Mouse (Mus musculus): ENCODE results near the gene Gtpbp1.
A peak's percentile ranks its signal among the peaks of the same experiment; 100 is the strongest.

Gtpbp1 gene

DNA sequence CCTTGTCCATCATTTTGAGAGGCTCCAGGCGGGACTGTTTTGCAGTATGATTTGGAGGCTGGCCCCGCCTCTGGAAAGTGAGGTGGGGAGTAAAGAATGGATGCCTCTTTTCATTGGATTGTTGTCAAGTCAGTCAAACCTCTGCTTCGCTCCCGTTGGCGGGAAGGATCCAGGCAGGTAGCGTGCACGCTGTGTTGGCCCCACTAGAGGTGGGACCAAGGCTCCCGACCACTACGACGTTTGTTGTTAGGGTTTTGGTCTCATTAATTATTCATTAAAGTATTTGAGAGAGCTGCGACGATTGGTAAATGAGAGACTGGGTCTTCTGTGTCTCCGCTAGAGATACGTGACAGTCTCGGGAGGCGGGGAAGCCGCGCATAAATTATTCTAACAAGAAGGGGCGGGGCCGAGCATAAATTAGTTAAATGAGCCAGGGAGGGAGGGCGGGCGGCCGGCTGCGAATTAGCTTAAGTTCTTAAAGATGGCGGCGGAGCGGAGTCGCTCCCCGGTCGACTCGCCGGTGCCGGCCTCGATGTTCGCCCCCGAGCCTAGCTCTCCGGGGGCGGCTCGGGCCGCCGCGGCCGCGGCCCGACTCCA, at the start of gene Gtpbp1:
Gtpbp1 (plus strand) TSS at position 420 of the 597 bp plus-strand sequence.
- peak; percentile 98 to 99 for DNase-seq

DNA sequence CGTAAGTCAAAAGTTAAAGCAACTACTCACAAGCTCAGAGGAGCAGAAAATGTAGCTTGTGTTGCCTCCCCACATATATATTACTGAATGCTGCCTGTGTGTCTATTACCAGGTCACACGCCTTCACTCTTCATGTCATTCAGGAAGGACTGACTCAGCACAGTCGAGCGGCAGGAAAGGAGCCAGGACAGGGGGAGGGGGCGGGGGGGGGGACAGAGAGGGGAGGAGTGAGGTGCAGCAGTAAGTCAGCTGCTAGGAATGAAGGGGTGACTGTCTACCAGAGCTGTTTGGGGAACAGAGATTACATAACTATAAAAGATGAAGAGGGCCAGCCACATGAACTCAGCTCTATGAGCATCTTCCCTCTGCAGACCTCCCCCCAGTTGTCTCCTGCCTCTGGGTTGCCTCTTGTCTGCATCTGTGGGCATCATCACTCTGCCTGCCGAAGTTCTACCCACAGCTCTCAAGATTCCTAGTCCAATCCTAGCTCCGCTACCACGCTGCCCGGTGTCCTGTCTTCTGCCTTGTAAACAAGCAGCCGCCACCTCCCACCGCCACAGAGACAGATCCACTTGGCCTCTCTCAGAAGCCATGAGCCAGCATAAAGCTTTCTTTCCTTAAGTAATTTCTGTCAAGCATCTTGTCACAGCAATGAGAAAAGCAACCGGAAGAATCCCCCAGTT, 49.4 kb upstream of the Gtpbp1 start:
- DNase-seq = no peak

DNA sequence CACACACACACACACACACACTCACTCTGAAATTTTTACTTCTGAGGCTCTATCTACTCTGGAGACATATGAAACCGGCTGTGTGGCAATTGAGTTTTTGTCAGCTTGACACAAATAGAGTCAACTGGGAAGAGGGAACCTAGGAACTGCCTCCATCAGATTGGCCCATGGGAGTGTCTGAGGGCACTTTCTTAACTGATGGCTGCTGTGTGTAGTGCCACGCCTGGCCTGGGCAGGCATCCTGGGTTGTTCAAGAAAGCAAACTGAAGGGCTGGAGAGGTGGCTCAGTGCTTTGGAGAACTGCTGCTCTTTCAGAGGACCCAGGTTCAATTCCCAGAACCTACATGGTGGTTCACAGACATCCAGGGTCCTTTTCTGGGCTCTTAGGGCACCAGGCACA, 45.2 kb upstream of the Gtpbp1 start:
- DNase-seq = no peak

DNA sequence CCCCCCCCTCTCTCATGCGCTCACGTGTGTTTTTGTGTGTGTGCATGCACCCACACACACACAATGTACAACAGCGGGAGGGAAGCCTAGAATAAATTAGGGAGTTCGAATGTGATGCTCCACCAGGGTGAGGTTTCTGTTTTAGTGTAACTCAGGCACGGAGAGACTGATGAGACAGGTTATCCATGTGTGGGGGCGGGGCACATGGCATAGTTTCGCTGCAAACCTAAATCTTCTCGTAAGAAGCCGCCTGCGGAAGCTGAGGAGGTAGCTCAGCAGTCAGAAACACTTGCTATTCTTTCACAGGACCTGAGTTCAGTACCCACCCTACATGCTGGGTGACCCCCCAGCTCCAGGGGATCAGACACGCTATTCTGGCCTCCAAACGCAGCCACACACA, 42.5 kb upstream of the Gtpbp1 start:
- no peak for DNase-seq

DNA sequence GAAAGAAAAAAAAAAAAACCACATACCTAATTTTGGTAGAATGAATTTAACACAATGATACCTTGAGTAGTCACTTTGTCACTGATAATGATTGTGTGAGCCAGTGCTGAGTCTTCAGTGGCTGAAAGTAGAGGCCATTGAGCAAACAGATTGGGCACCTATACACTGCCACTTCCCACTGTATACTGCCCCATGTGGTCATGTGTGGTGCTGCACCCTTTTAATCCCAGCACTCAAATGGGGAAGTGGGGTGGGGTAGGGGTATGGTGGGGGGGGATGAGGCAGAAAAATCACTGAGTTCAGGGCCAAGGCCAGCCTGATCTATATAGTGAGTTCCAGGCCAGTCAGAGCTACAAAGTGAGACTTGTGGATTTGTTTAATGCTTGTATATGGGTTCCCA, 40.1 kb upstream of the Gtpbp1 start:
- peak; percentile 55 to 81 for DNase-seq

DNA sequence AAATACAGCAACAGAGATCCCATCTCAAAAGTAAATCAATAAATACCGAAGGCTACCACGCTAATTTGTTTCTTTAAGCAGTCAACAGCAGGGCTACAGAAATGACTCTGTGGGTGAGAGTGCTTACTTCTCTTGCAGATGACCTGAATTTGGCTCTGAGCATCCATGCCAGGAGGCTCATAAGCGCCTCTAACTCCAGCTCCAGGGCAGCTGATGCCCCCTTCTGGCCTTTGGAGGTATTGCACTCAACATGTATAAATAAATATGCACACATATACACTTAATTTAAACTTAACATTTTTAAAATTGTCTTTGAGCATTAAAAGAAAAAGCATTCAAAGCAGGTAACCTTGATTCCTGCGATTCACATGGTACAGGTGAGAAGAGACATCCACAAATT, 39.2 kb upstream of the Gtpbp1 start:
- peak; percentile 38 to 63 for DNase-seq

DNA sequence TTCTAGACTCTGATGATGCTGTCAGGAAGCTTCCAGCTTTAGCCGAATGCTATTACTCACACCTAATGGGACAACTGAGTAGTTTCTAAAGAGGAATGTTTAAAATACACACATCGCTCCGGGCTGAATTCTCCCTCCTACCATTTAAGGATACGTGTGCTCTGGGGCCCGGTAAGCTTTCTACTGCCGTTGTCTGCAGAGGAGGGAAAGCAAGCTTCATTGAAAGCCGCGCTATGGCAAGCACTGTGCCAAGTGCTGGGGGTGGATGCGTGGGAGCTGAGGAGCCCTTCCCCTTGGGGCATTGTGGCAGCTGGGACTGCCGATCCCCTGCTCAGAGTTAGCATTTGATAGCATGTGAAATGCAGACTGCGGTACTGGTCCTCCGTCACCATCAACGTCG, 34.2 kb upstream of the Gtpbp1 start:
- DNase-seq = no peak

DNA sequence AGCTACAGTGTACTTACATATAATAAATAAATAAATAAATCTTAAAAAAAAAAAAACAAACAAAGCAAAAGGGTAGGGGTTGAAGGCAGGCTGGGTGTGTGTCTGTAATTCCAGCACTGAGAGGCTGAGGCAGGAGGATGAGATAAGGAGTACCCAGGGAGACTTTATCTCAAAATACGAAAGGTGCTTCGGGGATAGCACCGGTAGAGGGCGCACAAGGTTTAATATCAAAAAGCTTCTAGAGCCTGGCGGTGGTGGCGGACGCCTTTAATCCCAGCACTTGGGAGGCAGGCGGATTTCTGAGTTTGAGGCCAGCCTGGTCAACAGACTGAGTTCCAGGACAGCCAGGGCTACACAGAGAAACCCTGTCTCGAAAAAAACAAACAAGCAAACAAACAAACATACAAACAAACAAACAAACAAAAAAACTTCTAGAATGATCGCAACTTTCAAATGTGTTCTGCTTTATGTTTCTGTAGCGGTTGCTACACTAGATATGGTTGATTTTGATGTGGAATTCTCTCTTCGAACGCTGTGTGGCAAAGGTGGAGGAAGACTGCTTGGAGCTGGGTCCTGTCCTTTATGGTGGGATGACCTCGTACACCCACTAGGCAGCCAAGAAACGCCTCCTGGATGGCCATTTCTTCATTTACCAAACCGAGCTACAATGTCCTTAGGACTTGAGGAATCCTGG, 32.7 kb upstream of the Gtpbp1 start:
- peak; percentile 92 to 96 for DNase-seq

DNA sequence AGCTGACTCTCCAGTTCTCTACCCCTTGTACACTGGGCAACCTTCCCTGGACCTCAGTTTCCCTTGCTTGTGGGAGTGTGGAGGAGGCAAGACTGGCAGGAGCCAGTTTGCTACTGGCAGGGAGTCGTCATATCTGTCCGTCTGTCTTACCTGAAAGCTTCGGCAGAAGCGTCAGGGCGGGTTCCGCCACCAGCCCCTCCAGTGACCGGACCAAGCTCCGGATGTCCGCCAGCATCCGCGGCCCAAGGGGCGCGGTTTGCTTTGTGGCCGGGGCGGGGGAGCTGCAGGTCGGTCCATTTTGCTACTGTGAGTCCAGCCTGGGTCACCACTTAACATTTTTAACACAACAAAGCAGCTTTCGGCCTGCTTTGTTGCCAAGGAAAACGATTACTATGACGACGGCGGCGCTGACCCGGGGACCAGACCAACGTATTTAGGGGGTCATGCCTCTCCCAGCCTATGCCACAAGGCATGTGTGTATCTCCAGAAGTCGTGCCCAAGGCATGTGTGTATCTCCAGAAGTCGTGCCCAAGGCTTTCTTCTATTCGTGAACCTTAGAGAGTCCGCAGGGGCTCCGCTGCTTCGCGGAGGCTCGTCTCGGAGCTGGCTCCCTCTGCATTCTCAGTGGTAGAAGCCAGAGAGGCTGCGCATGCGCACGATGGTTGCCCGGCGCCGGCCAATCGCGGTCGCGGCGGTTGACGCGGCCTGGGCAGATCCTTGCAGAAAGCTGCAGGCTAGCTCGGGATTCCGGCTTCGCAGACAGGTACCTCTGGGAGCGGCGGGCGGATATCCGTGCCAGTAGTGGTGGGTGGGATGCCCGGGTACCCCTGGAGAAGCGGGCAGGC, 31.9 kb upstream of the Gtpbp1 start, which contains the start of the genes Fam227a and Cby1:
Fam227a (minus strand) TSS at position 426 of the 845 bp plus-strand sequence.
Cby1 (plus strand) TSS at position 669 of the 845 bp plus-strand sequence.
- peak; percentile 98 for DNase-seq

DNA sequence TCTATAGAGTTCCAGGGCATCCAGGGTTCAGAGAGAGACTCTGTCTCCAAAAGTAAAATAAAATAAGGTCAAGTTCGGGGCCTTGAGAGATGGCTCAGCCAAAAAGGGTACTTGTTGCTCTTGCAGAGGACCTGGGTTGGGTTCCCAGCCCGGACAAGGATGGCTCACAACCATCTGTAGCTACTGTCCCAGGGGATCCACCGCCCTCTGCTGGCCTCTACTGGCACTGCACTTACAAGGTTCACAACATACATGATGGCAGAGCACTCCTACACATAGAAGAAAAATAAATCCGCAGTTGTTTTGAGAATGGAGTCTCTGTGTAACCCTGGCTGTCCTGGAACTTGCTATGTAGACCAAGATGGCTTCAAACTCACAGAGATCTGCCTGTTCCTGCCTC, 28.8 kb upstream of the Gtpbp1 start:
- peak; percentile 42 to 73 for DNase-seq

DNA sequence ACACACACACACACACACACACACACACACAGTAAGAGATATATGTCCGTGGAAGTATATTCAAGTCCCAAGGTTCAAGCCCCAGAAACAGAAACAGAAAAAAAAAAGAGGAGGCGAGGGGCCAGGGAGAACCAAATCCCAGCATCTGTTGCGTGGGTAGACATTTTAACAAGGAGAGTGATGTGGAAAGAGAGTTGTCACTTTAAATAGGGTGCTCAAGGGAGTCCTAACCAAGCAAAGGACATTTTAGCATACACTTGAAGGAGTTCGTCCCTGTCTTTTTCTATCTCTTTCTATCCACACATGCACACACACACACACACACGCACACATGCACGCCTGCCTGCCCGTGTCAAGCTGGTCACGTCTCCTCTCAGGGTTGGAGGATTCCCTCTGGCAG, 26.0 kb upstream of the Gtpbp1 start:
- DNase-seq = no peak

DNA sequence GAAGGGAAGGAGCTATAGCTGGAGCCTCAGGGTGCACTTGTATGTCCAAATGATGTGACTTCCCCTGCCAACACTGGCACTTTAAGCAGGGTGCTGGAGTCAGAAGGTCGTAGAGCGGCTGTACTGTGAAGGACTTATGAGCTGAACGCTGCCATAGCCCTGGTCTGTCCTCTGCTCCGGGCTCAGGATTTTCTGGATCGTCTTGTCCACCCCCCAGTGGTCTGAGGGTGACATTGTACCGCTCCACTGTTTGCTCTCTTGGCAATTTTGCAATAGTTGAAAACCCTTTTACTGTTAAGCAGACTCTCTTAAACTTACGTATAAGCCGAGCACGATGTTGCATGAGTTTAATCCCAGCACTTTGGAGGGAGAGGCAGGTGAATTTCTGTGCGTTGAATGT, 21.4 kb upstream of the Gtpbp1 start:
- no peak for DNase-seq

DNA sequence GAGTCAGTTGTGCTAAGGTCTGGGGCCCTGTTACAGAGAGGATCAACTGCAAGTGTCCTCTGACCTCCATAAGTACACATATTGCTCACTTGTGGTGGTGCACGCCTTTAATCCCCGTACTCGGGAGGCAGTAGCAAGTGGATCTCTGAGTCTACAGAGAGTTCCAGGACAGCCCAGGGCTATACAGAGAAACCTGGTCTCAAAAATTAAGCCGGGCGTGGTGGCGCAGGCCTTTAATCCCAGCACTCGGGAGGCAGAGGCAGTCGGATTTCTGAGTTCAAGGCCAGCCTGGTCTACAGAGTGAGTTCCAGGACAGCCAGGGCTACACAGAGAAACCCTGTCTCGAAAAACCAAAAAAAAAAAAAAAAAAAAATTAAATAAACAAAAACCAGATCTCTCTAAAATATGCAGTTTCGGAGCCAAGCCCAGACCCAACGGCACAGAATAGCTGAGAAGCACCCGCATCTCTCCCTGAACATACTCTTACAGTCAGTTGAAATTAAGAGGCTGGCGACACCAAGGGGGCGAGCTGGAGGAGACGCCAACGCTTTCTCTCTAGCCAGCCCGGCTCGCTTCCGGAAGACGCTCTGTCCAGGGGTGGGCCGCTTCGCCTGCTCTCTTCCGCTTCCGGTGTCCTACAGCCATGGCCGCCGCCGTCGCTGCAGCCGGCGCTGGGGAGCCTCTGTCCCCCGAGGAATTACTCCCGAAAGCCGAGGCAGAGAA, 20.2 kb upstream of the Gtpbp1 start, which contains the start of gene Tomm22:
Tomm22 (plus strand) TSS at position 613 of the 723 bp plus-strand sequence.
- peak; percentile 91 for DNase-seq

DNA sequence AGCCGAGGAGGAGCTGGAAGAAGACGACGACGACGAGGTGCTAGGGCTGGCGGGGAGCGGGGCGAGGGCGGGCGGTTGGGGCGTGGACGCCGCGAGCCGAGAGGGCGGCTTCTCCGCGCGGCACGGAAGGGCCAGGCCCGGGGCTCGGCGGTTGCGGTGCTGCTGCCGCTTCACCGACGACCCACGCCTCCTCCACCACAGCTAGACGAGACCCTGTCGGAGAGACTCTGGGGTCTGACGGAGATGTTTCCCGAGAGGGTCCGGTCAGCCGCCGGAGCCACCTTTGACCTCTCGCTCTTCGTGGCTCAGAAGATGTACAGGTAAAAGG, 19.7 kb upstream of the Gtpbp1 start:
- DNase-seq = no peak

DNA sequence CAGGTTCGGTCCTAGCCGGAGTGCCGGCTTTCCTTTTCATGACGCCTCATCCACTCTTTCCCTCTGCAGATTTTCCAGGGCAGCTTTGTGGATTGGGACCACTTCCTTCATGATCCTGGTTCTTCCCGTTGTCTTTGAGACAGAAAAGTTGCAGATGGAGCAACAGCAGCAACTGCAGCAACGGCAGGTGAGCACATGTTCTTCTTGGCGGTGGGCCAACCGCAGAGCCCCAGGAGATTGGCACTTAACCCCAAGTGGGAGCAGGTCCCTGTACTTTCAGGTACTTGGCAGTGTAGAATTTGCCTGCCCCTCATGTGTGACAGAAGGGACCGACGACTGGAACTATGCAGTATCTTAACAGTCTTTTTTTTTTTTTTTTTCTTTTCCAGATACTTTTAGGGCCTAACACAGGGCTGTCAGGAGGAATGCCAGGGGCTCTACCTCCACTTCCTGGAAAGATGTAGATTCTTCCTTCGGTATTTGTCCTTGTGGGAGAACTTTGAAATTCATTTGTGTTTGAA, 18.8 kb upstream of the Gtpbp1 start:
- peak in 1 of 2 experiments; percentile 47 for DNase-seq

DNA sequence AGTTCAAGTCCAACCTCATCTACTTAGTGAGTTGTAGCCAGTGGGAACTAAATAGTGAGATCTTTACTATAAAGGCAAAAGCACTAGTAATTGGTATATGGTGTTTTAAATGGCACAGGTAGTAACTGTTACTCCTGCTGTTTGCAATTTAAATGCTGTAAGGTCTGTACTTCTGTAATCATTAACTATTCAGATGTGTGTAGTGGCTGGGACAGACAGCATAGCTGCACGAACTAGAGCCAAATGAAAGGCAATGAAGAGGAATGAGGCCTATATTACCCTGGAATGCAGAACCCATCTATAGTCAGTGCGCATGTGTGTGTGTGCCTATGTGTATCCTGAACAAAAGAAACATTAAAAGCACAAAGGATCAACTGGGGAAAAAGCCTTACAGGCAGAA, 12.7 kb upstream of the Gtpbp1 start:
- DNase-seq = no peak

DNA sequence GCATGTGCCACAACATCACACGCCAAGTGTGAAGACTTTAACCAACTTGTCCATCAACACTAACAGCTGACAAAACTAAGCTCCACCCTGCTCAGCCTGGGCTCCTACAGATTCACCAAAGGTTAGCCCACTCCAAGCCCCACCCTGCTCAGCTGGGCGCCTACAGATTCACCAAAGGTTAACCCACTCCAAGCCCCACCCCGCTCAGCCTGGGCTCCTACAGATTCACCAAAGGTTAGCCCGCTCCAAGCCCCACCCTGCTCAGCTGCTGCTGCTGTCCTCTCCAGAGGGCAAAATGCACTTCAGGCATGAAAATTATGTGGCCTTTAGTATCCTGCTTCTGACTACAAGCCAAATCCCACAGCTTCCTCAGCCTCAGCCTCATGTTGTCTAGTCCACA, 8.7 kb upstream of the Gtpbp1 start:
- no peak for DNase-seq

DNA sequence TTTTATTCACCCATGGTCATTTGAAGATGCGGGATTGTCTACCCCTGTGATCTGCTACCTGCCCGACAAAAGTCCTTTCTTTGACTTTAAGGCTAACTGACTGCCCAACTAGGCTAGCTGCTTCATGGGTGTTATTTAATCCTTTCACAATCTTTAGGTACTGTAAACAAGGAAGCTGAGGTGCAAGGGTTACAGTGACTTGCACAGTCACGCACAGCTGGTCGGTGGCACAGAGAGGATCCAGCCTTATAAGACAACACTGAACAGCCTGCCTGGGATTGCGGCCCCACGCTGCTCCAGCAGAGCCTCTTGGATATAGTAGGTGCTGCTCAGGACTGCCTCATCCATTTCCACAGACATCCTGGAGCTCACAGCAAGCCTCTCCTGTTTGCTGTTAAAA, 7.5 kb upstream of the Gtpbp1 start:
- DNase-seq = no peak

DNA sequence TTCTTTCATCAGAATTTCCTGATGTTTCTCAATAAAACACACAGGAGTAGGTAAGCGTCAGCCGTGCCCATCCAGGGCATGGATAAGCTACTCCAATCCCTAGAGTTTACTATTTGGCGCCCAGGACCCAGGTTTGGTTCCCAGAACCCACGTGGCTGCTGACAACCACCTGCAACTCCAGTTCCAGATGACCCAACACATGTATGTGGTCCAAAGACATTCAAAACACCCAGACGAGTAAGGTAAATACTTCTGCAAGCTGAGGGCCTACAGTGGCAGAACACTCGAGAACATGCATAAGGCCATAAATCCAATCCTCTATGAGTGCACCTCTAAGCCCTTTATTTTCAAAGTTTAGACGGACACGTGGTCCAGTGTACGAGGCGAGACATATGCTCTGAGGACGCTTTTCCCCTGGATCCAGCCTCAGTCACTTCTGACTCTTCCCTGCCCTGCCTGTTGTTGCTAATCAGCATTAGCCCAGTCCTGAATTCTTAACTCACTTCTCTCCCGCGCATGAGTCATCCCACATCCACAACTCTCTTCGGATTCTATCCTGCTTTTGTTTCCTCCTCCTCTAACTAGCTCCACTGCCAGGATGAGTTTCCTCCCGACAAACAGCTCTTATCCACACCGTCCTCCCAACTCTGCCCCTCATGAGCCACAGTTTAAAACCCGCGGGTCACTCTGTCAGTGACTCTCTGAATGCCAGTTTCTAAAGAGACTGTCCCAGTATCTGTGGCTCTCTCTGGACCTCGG, 6.8 kb upstream of the Gtpbp1 start:
- no peak for DNase-seq

DNA sequence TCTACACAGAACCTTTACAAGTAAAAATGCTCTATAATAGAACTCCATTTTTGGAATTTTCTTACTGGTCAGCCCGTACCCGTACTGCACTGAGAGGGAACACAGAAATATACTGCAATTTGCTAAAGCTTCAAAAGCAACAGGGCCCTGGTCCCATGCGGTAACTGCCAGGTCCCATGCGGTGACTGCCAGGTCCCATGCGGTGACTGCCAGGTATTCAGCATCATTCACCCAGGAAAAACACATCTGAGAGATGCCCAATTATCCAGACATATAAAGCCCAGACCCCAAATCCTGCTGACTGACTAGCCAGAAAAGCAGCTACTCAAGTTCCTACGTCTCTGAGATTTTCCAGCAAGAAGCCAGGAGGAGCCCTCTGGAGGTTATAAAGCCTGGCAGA, 6.0 kb upstream of the Gtpbp1 start:
- peak; percentile 47 to 63 for DNase-seq

DNA sequence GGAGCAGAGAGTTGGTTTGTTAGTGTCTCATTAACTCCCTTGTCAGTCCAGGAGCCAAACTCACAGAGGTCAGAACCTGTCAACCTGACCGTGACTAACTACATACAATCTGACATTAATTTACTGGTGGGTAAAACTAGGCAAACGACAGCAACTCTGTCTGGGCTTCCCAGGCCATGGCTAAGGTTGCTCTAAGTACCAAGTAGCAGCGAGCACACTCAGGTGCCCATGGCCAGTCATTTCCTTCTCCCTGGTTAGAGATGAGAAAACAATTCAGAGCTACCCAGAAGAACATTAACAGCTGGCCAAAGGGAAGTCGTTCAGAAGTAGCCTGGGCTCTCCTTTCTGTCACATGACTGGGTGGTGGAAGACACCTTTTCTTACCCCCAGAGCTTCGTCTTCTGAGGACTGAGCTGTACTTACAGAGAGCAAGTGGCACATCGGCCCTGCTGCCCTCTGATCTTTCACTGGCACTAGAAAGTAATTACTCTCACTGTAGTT, 5.5 kb upstream of the Gtpbp1 start:
- DNase-seq = no peak

Measured in cerebellum, postnatal 14 days (tissue).